ENCODE assay signal across 8 mouse cellular contexts in genomic region chr7:64373147-64373829, GRCm38 (mm10). TPM values are rescaled to one million over a fixed set of nuclear protein-coding genes. Genes with fewer than 3 reads are reported as not detected.
DNase-seq lines count a peak whose midpoint lies in the region; ATAC-seq and TF ChIP-seq lines count a peak whose summit lies in the region.

No protein-coding gene starts in this region.

- H3K4me2 ChIP-seq in heart, embryonic 13.5 days = peak overlapping the region; percentile 81
- H3K4me2 ChIP-seq in forebrain, postnatal 0 days (ENCODE audit: low read depth) = peak overlapping the region; percentile 54
- peak overlapping the region; percentile 83 for H3K4me2 ChIP-seq in liver, postnatal 0 days (ENCODE audit: low read depth, low read length)

- no peak for TF ChIP-seq POLR2A in MEL (IDR thresholded peaks at IDR 0.05; ENCODE audit: control insufficient read depth in 1 of 2, insufficient read depth in 1 of 2, low read depth in 1 of 2, low read length in 2 of 2, poor library complexity in 1 of 2)

- DNase-seq in heart, postnatal 36 days = no peak
- DNase-seq in MEL (ENCODE audit: low read depth, low spot score) = peak; percentile 28
- DNase-seq in forebrain, postnatal 0 days = peak; percentile 19
- DNase-seq in liver, postnatal 0 days = no peak
- no peak for DNase-seq in ovary, adult 18-20 months (ENCODE audit: low spot score)
- no peak for DNase-seq in gastrocnemius, postnatal 4 days (ENCODE audit: low spot score in 2 of 2)
- DNase-seq in kidney, postnatal 10 days = no peak

- peak overlapping the region; percentile 87 for H3K9ac ChIP-seq in heart, embryonic 13.5 days
- peak overlapping the region; percentile 99 for H3K9ac ChIP-seq in MEL (ENCODE audit: control insufficient read depth, low read depth, low read length, poor library complexity, severe bottlenecking)
- peak overlapping the region; percentile 57 for H3K9ac ChIP-seq in forebrain, postnatal 0 days
- H3K9ac ChIP-seq in liver, postnatal 0 days (replicated peaks) = peak overlapping the region; percentile 73

- WGBS in heart, embryonic 13.5 days = 12% methylated on average over 18 of the region's 18 CpGs
- WGBS in forebrain, postnatal 0 days = 11% methylated on average over 18 of the region's 18 CpGs
- 8% methylated on average over 18 of the region's 18 CpGs for WGBS in liver, postnatal 0 days (ENCODE audit: insufficient replicate concordance)

- TF ChIP-seq EP300 in MEL (IDR thresholded peaks at IDR 0.05; ENCODE audit: low read depth in 1 of 2, low read length in 2 of 2) = no peak
- no peak for TF ChIP-seq EP300 in liver, postnatal 0 days (IDR thresholded peaks at IDR 0.05; ENCODE audit: low read depth)

- intact Hi-C loops in heart, postnatal 36 days (cut with DNase I) = loop anchor here (5.0 kb wide), 1 partner anchor 86 kb away; the partner anchor contains the start of gene Mtmr10

- H3K36me3 ChIP-seq in heart, embryonic 13.5 days = peaks cover 55% of the 10 kb centered on the region
- H3K36me3 ChIP-seq in MEL (ENCODE audit: control insufficient read depth in 1 of 2, insufficient read depth in 2 of 2, low read length in 2 of 2) = peaks cover 3 to 6% of the 10 kb centered on the region in 2 experiments
- H3K36me3 ChIP-seq in forebrain, postnatal 0 days (ENCODE audit: insufficient read depth) = peaks cover 25% of the 10 kb centered on the region
- peaks cover 18% of the 10 kb centered on the region for H3K36me3 ChIP-seq in liver, postnatal 0 days (replicated peaks; ENCODE audit: insufficient read depth, low read length)

- peaks cover 6% of the 10 kb centered on the region; the same call in 1 of the 2 replicates for H3K4me1 ChIP-seq in heart, embryonic 13.5 days
- peaks cover 0 to 3% of the 10 kb centered on the region in 2 experiments; a peak in 1 of 4 replicates for H3K4me1 ChIP-seq in MEL (ENCODE audit: control insufficient read depth in 1 of 2, insufficient read depth in 2 of 2, low read length in 2 of 2)
- H3K4me1 ChIP-seq in forebrain, postnatal 0 days (ENCODE audit: insufficient read depth) = no peaks in the 10 kb centered on the region
- peaks cover 7% of the 10 kb centered on the region for H3K4me1 ChIP-seq in liver, postnatal 0 days (ENCODE audit: insufficient read depth)

- H3K9me3 ChIP-seq in heart, embryonic 13.5 days = no peaks in the 10 kb centered on the region
- no peaks in the 10 kb centered on the region for H3K9me3 ChIP-seq in MEL (replicated peaks; ENCODE audit: insufficient read depth, low read length)
- no peaks in the 10 kb centered on the region for H3K9me3 ChIP-seq in forebrain, postnatal 0 days (ENCODE audit: low read length)
- H3K9me3 ChIP-seq in liver, postnatal 0 days (ENCODE audit: low read length) = no peaks in the 10 kb centered on the region

- no peak for ATAC-seq in heart, embryonic 13.5 days (ENCODE audit: extremely low read depth, insufficient number of reproducible peaks, low FRiP score, low TSS enrichment)
- peak; percentile 5; the same call in 1 of the 2 replicates for ATAC-seq in forebrain, postnatal 0 days
- peak; percentile 16; the same call in 1 of the 2 replicates for ATAC-seq in liver, postnatal 0 days

- TF ChIP-seq RAD21 in MEL (IDR thresholded peaks at IDR 0.05; ENCODE audit: low read depth, low read length) = no peak

- H3K4me3 ChIP-seq in heart, embryonic 13.5 days = peak overlapping the region; percentile 80
- peak overlapping the region; percentile 81 to 98 for H3K4me3 ChIP-seq in MEL (ENCODE audit: control insufficient read depth in 1 of 2, insufficient read depth in 1 of 2, low read depth in 2 of 2, low read length in 2 of 2)
- peak overlapping the region; percentile 65 for H3K4me3 ChIP-seq in forebrain, postnatal 0 days (ENCODE audit: low read depth, low read length)
- H3K4me3 ChIP-seq in liver, postnatal 0 days (ENCODE audit: low read depth, low read length) = peak overlapping the region; percentile 68

- TF ChIP-seq CTCF in MEL (IDR thresholded peaks at IDR 0.05 in 2 of 3, conservative IDR thresholded peaks at IDR 0.05 in 1 of 3; ENCODE audit: control insufficient read depth in 1 of 3, insufficient read depth in 1 of 3, low read depth in 2 of 3, low read length in 3 of 3, poor library complexity in 1 of 3, severe bottlenecking in 1 of 3) = no peak
- no peak for TF ChIP-seq CTCF in forebrain, postnatal 0 days (IDR thresholded peaks at IDR 0.05; ENCODE audit: low read depth)
- TF ChIP-seq CTCF in liver, postnatal 0 days (IDR thresholded peaks at IDR 0.05; ENCODE audit: low read depth) = no peak

- no peaks in the 10 kb centered on the region for H3K27me3 ChIP-seq in heart, embryonic 13.5 days (replicated peaks)
- no peaks in the 10 kb centered on the region for H3K27me3 ChIP-seq in MEL (ENCODE audit: control insufficient read depth in 1 of 2, insufficient read depth in 2 of 2, low read length in 2 of 2)
- no peaks in the 10 kb centered on the region for H3K27me3 ChIP-seq in forebrain, postnatal 0 days (ENCODE audit: insufficient read depth, low read length)
- no peaks in the 10 kb centered on the region for H3K27me3 ChIP-seq in liver, postnatal 0 days (ENCODE audit: insufficient read depth, low read length)

- peaks cover 2% of the 10 kb centered on the region; the same call in 1 of the 2 replicates for H3K79me2 ChIP-seq in MEL (ENCODE audit: control insufficient read depth, insufficient read depth, low read length, poor library complexity)

- peak overlapping the region; percentile 97 for H3K27ac ChIP-seq in heart, embryonic 13.5 days (replicated peaks)
- H3K27ac ChIP-seq in MEL (ENCODE audit: control insufficient read depth, low read depth, low read length) = peak overlapping the region; percentile 99
- peak overlapping the region; percentile 86 for H3K27ac ChIP-seq in forebrain, postnatal 0 days (ENCODE audit: low read depth, low read length)
- H3K27ac ChIP-seq in liver, postnatal 0 days (ENCODE audit: low read depth) = peak overlapping the region; percentile 87

TF ChIP-seq in MEL, 35 proteins besides CTCF, POLR2A, EP300 and RAD21:
- TF ChIP-seq GATA1 (IDR thresholded peaks at IDR 0.05; ENCODE audit: low read depth, low read length) = 0 out of 2 replicates have a peak, but pooled peaks have one; percentile 33
- no peak for TF ChIP-seq MAX (IDR thresholded peaks at IDR 0.05; ENCODE audit: low read length)
- no peak for TF ChIP-seq GABPA (IDR thresholded peaks at IDR 0.05; ENCODE audit: low read depth, low read length)
- TF ChIP-seq ZNF384 (IDR thresholded peaks at IDR 0.05; ENCODE audit: low read depth, low read length) = peak; percentile 66
- no peak for TF ChIP-seq POLR2AphosphoS5 (IDR thresholded peaks at IDR 0.05; ENCODE audit: borderline replicate concordance, low read depth, low read length)

RNA-seq across cellular contexts. Expression of gene Fan1, which starts 0.6 kb away (rescaled TPM):
- polyA plus RNA-seq in heart, embryonic 13.5 days (2015; fragmentation: Nextera tagmentation; extraction: Ambion mirVana) = 4.5 and 4.7 TPM in 2 replicates
- total RNA-seq in heart, postnatal 36 days (2021) = 1 to 10 TPM; 8.9 to 9.9 TPM
- total RNA-seq in MEL (2012; rRNA removed) = 2.9 and 3.1 TPM in 2 replicates
- polyA plus RNA-seq in MEL (2012; ENCODE audit: insufficient read depth in 1 of 2, insufficient read length in 2 of 2, low read depth in 1 of 2, low replicate concordance in 2 of 2, missing spikeins in 1 of 2) = 1 to 10 TPM in 1 of 2 experiments, not detected in 1; 3.6 TPM
- 6.5 and 11.2 TPM in 2 replicates for total RNA-seq in forebrain, postnatal 0 days (2014; rRNA removed)
- polyA plus RNA-seq in forebrain, postnatal 0 days (2015; fragmentation: Nextera tagmentation; extraction: Ambion mirVana) = 1.6 and 4.0 TPM in 2 replicates
- polyA plus RNA-seq in liver, postnatal 0 days (2015; fragmentation: Nextera tagmentation; extraction: Ambion mirVana) = 1.5 and 1.6 TPM in 2 replicates
- total RNA-seq in gastrocnemius, postnatal 4 days (2021) = 10 to 100 TPM in 1 of 2 experiments, 1 to 10 TPM in 1; 8.0 to 10.3 TPM

RNA-seq across cellular contexts. Expression of gene Mphosph10, which starts 18.8 kb away (rescaled TPM):
- 22.0 and 23.2 TPM in 2 replicates for polyA plus RNA-seq in heart, embryonic 13.5 days (2015; fragmentation: Nextera tagmentation; extraction: Ambion mirVana)
- 10 to 100 TPM; 11.6 to 13.4 TPM for total RNA-seq in heart, postnatal 36 days (2021)
- total RNA-seq in MEL (2012; rRNA removed) = 74.6 and 87.9 TPM in 2 replicates
- polyA plus RNA-seq in MEL (2012; ENCODE audit: insufficient read depth in 1 of 2, insufficient read length in 2 of 2, low read depth in 1 of 2, low replicate concordance in 2 of 2, missing spikeins in 1 of 2) = 100 to 1,000 TPM in 1 of 2 experiments, 10 to 100 TPM in 1; 77.6 to 290 TPM
- total RNA-seq in forebrain, postnatal 0 days (2014; rRNA removed) = 17.3 and 18.9 TPM in 2 replicates
- polyA plus RNA-seq in forebrain, postnatal 0 days (2015; fragmentation: Nextera tagmentation; extraction: Ambion mirVana) = 20.0 and 21.5 TPM in 2 replicates
- polyA plus RNA-seq in liver, postnatal 0 days (2015; fragmentation: Nextera tagmentation; extraction: Ambion mirVana) = 17.0 and 17.6 TPM in 2 replicates
- 10 to 100 TPM; 19.7 to 21.3 TPM for total RNA-seq in gastrocnemius, postnatal 4 days (2021)

RNA-seq across cellular contexts. Expression of gene Mcee, which starts 19.1 kb away (rescaled TPM):
- polyA plus RNA-seq in heart, embryonic 13.5 days (2015; fragmentation: Nextera tagmentation; extraction: Ambion mirVana) = 105 and 115 TPM in 2 replicates
- total RNA-seq in heart, postnatal 36 days (2021) = 100 to 1,000 TPM; 196 to 206 TPM
- 11.4 and 18.2 TPM in 2 replicates for total RNA-seq in MEL (2012; rRNA removed)
- 10 to 100 TPM in 1 of 2 experiments, not detected in 1; 22.6 TPM for polyA plus RNA-seq in MEL (2012; ENCODE audit: insufficient read depth in 1 of 2, insufficient read length in 2 of 2, low read depth in 1 of 2, low replicate concordance in 2 of 2, missing spikeins in 1 of 2)
- total RNA-seq in forebrain, postnatal 0 days (2014; rRNA removed) = 12.4 and 13.7 TPM in 2 replicates
- 38.4 and 41.6 TPM in 2 replicates for polyA plus RNA-seq in forebrain, postnatal 0 days (2015; fragmentation: Nextera tagmentation; extraction: Ambion mirVana)
- polyA plus RNA-seq in liver, postnatal 0 days (2015; fragmentation: Nextera tagmentation; extraction: Ambion mirVana) = 101 and 118 TPM in 2 replicates
- total RNA-seq in gastrocnemius, postnatal 4 days (2021) = 10 to 100 TPM; 49.3 to 51.1 TPM

Comparison
In these comparisons a context has a peak if more than half of its experiments do, and no peak if none do; other contexts are left out.
1. DNase-seq: peak in MEL (single experiment) and forebrain, postnatal 0 days (single experiment); none in heart, postnatal 36 days (0 of 2), liver, postnatal 0 days (single experiment), ovary, adult 18-20 months (single experiment), gastrocnemius, postnatal 4 days (0 of 2) and kidney, postnatal 10 days (single experiment).
2. Peak in every context shown above with its lines, with median percentiles within 50 percentile points of each other: H3K27ac ChIP-seq, H3K4me2 ChIP-seq, H3K4me3 ChIP-seq and H3K9ac ChIP-seq.